Mouse (Mus musculus) G1E (cell line): Measurements from ENCODE around the gene Pan3. TPM values are rescaled to one million over a fixed set of nuclear protein-coding genes. Genes with fewer than 3 reads are reported as not detected.
A peak's percentile ranks its signal among the peaks of the same experiment; 100 is the strongest.

Experiments
- ATAC-seq: 2 replicates; pipeline ENCODE4 v1.8.0; 2016; ENCODE audit warnings: mild to moderate bottlenecking; ENCODE audit not compliant: insufficient number of reproducible peaks, poor library complexity, low FRiP score, severe bottlenecking; ENCODE audit errors: extremely low read depth
- DNase-seq: peaks from one replicate; pipeline ENCODE4 v3.0.0; 2012; ENCODE audit warnings: low spot score
- H3K27me3 ChIP-seq: 2 replicates; pipeline ENCODE4 v1.6.1; 2012; ENCODE audit warnings: mild to moderate bottlenecking, low read length, inconsistent platforms; ENCODE audit not compliant: insufficient read depth
- H3K36me3 ChIP-seq: replicated peaks from 2 replicates; pipeline ENCODE3; 2012; ENCODE audit warnings: mild to moderate bottlenecking, inconsistent platforms
- H3K4me1 ChIP-seq: 2 replicates; pipeline ENCODE4 v1.6.1; 2012; ENCODE audit warnings: low read depth, low read length, inconsistent platforms, mixed read lengths; ENCODE audit not compliant: insufficient read depth
- H3K4me3 ChIP-seq: 2 replicates; pipeline ENCODE4 v1.5.1; 2012; ENCODE audit warnings: low read depth, mild to moderate bottlenecking, inconsistent platforms, low read length, moderate library complexity, mixed read lengths
- H3K9me3 ChIP-seq: replicated peaks from 2 replicates; pipeline ENCODE4 v1.6.1; 2012; ENCODE audit warnings: inconsistent platforms
- CTCF ChIP-seq: IDR thresholded peaks from 2 replicates; pipeline ENCODE4 v1.5.1; 2012; ENCODE audit warnings: low read depth, low read length, inconsistent platforms, mixed read lengths
- GATA1 ChIP-seq: IDR thresholded peaks from 2 replicates; pipeline ENCODE4 v1.6.1; 2012; ENCODE audit warnings: borderline replicate concordance, low read length, inconsistent platforms, mixed read lengths
- GATA2 ChIP-seq: IDR thresholded peaks from 2 replicates; pipeline ENCODE4 v1.6.1; 2012; ENCODE audit warnings: low read depth, low read length, inconsistent platforms, borderline replicate concordance
- POLR2AphosphoS5 ChIP-seq: IDR thresholded peaks from 2 replicates; pipeline ENCODE4 v1.6.1; 2012; ENCODE audit warnings: low read depth, low read length, inconsistent platforms; ENCODE audit not compliant: insufficient replicate concordance
- TAL1 ChIP-seq: conservative IDR thresholded peaks from 2 replicates; pipeline ENCODE4 v1.6.1; 2012; ENCODE audit warnings: low read depth, low read length, inconsistent platforms, mixed read lengths
- polyA plus RNA-seq: library from polyadenylated mRNA; stranded (reverse); fragments of >175 nt; gene quantifications from 2 replicates; pipeline ENCODE4 v1.2.3, GENCODE M21; 2012
- total RNA-seq, 2 experiments: library from RNA; stranded (forward) in 1 of 2; stranded (reverse) in 1 of 2; fragments of 200-1000 nt in 1 of 2; fragments of >200 nt in 1 of 2; fragmentation: Nextera tagmentation in 1 of 2; gene quantifications; 2 replicates each; pipeline ENCODE4 v1.2.3; 2014 to 2017

Pan3 gene
- total and polyA plus RNA-seq, 3 experiments = 32.3 to 618 (median 200) TPM

- Histone ChIP-seq H3K36me3 (no peaks in the 10 kb centered on the region), H3K4me1 (no peaks in the 10 kb centered on the region; the same call in 1 of the 2 replicates), H3K4me3 (no peak overlapping the region), H3K27me3 (peaks cover 4% of the 10 kb centered on the region), H3K9me3 (no peaks in the 10 kb centered on the region)
- no peak for TF ChIP-seq GATA1
- no peak for TF ChIP-seq TAL1
- TF ChIP-seq POLR2AphosphoS5 = no peak
- TF ChIP-seq CTCF = no peak
- TF ChIP-seq GATA2 = no peak
- no peak for ATAC-seq
- no peak for DNase-seq
Measured at GRCm38 (mm10) chr5:147406135-147406534, 23.8 kb upstream of the Pan3 start.

GRCm38 (mm10) chr5:147408731-147409130 lies 21.2 kb upstream of the Pan3 start:
- DNase-seq = no peak
- Histone ChIP-seq H3K27me3 (peaks cover 2% of the 10 kb centered on the region; the same call in 1 of the 2 replicates), H3K9me3 (no peaks in the 10 kb centered on the region), H3K4me1 (no peaks in the 10 kb centered on the region; the same call in 1 of the 2 replicates), H3K36me3 (no peaks in the 10 kb centered on the region), H3K4me3 (no peak overlapping the region)
- no peak for TF ChIP-seq GATA2
- TF ChIP-seq GATA1 = no peak
- TF ChIP-seq POLR2AphosphoS5 = no peak
- no peak for TF ChIP-seq TAL1
- no peak for TF ChIP-seq CTCF
- no peak for ATAC-seq

GRCm38 (mm10) chr5:147410585-147410984 lies 19.4 kb upstream of the Pan3 start:
- H3K4me3 ChIP-seq = no peak overlapping the region
- H3K4me1 ChIP-seq = no peaks in the 10 kb centered on the region; the same call in 1 of the 2 replicates
- DNase-seq (no peak), ATAC-seq (no peak)
- H3K36me3 ChIP-seq = no peaks in the 10 kb centered on the region
- peaks cover 2% of the 10 kb centered on the region; the same call in 1 of the 2 replicates for H3K27me3 ChIP-seq
- no peaks in the 10 kb centered on the region for H3K9me3 ChIP-seq
- no peak for TF ChIP-seq CTCF
- TF ChIP-seq POLR2AphosphoS5 = no peak
- no peak for TF ChIP-seq TAL1
- no peak for TF ChIP-seq GATA1
- TF ChIP-seq GATA2 = no peak

- H3K4me3 ChIP-seq = no peak overlapping the region
- DNase-seq (no peak), ATAC-seq (no peak)
- no peak for TF ChIP-seq TAL1
- no peak for TF ChIP-seq GATA1
- TF ChIP-seq CTCF = no peak
- TF ChIP-seq GATA2 = no peak
- TF ChIP-seq POLR2AphosphoS5 = no peak
- H3K9me3 ChIP-seq = no peaks in the 10 kb centered on the region
- no peaks in the 10 kb centered on the region for H3K27me3 ChIP-seq
- peaks cover 6% of the 10 kb centered on the region for H3K4me1 ChIP-seq
- H3K36me3 ChIP-seq = no peaks in the 10 kb centered on the region
Measured at GRCm38 (mm10) chr5:147417986-147418385, 12.0 kb upstream of the Pan3 start.

DNA sequence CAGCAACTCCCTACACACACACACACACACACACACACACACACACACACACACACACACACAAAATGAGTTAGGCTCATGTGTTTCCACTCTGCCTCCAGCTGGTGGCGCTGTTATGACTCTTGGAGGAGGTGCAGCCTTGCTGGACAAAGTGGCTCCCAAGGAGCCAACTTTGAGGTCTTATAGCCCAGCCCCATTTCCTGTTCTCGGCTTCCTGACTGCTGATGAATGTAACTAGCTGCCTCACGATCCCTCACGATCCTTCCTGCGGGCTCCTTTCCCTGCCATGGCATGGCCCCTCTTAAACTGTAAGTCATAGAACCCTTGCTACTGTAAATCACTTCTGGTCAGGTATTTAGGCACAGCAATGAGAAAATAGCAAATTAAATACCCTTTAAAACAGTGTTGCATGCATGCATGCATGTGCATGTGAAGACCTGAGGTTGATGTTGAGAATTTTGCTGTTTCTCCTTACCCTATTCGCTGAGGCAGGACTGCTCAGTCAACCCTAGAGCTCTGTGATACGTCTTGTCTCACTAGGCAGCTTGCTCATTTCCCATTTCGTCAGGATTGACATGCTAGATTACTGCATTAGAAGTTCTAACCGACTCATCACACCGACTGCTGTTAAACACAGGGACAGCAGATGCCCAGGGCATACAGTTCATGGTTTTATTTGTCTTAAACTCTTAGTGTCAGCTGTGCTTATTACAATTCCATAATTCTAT lies 11.4 kb upstream of the Pan3 start:
- DNase-seq (peak; percentile 21), ATAC-seq (peak; percentile 69; the same call in 1 of the 2 replicates)
- Histone ChIP-seq H3K9me3 (no peaks in the 10 kb centered on the region), H3K4me3 (no peak overlapping the region), H3K36me3 (peaks cover under 1% of the 10 kb centered on the region), H3K4me1 (peaks cover 12% of the 10 kb centered on the region), H3K27me3 (no peaks in the 10 kb centered on the region)
- no peak for TF ChIP-seq GATA2
- no peak for TF ChIP-seq TAL1
- TF ChIP-seq POLR2AphosphoS5 = no peak
- TF ChIP-seq GATA1 = no peak
- peak; percentile 24; the same call in 1 of the 2 replicates for TF ChIP-seq CTCF

DNA sequence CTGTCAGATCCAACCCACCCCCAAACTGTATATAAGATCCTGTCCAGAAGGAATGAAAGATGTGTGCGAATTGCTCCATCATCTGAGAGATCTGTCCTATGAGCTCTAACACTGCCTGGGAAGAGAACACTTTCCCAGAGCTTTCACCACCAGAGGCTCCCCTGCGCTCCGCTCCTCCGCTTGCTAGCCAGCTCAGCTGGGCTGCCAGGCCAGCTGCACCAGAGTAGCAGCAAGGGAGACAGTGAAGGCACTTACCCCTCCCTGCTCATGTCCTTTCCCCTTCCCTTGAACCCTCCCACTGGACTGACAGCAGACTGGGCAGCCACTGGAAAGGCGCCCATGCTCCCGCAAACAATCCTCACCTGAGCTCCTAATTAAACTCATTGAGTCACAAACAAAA lies 6.3 kb upstream of the Pan3 start:
- no peak for TF ChIP-seq GATA2
- TF ChIP-seq TAL1 = no peak
- TF ChIP-seq POLR2AphosphoS5 = no peak
- ATAC-seq (no peak), DNase-seq (no peak)
- no peaks in the 10 kb centered on the region for H3K27me3 ChIP-seq
- H3K4me1 ChIP-seq = peaks cover 30% of the 10 kb centered on the region
- H3K4me3 ChIP-seq = no peak overlapping the region
- peaks cover 8% of the 10 kb centered on the region for H3K36me3 ChIP-seq
- no peaks in the 10 kb centered on the region; the same call in 1 of the 2 replicates for H3K9me3 ChIP-seq
